Mouse (Mus musculus) gastrocnemius, adult 18-20 months (tissue): Measurements from ENCODE around the gene Foxj3. TPM values are rescaled to one million over a fixed set of nuclear protein-coding genes. Genes with fewer than 3 reads are reported as not detected.

ENCODE experiments used
- DNase-seq: peaks from one replicate; pipeline ENCODE4 v3.0.0; 2021; ENCODE audit warnings: low spot score
- total RNA-seq, 2 experiments: library from RNA; stranded (reverse); gene quantifications; 2 replicates each; pipeline ENCODE4 v1.2.3; 2021

Gene Foxj3
- total RNA-seq, 2 experiments from 2014 or later = 32.1 to 32.5 TPM

DNA sequence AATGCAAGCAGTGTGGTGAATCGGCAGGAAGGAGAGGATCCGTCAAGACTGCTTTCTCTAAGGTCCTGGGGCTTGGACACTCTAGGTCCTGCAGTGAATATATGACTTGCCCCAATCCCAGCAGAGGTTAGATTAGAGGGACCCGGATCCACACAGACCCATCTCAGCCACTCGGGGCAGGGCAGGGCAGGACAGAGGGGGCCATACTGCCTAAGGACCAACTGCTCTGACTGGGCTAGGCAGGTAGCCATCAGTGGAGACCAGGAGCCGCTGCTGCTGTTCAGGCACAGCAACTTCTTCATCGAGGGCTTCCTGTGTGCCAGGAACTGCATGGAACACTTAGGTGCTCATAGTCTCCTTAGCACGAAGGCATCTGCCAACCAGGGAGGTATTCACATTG, 99.9 kb downstream of the Foxj3 start:
- no peak for DNase-seq

DNA sequence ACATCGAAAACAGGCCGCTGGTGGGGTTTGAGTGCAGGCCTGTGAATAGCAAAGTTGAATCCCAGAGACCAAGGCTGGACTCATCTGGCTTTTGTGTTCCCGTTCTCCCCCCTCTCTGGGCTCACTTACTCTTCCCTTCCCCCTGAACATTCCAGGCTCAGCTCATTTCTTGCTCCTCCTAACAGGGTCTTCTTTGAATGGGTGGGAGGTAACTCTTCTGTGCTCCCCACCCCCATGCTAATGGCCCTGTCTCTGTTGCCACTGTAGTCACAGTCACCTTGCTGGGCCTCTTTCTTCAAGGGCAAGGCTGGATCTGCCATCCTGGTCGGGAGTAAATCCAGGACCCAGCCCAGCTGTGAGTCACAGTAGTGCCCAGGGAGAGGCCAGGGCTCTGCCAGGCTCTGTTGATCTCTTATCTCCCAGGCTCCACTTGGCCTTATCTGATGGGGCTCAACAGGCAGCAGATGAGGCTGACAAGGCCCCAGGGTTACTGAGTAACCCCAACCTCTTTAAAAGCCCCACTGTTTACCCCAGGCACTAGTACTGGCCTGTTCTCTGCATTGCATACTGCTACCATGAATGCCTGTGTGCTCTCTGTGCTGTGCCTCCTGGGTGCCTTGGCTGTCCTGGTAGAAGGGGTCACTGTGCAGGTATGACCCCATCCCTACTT, 100.5 kb downstream of the Foxj3 start, which contains the start of gene Guca2a:
TSS of gene Guca2a (plus strand) at position 529 of the 670 bp plus-strand sequence.
- no peak for DNase-seq

DNA sequence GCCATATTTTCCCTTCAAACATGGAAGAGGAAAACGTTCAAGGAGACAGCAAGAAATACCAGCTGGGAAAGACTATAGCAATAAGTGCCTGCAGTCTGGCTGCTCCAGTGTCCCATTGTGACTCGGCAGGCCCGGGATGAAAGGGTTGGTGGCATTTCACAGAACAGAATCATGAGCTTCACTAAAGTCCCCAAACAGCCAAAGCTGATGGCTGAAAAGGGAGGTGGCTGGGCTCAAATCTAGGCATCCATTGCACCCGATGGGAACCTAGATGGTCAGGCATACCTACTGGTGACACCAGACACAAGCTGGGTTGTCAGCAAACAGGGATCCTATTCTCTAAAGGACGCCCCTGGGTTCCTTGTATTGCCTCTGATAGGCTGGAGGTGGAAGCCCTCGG, 101.1 kb downstream of the Foxj3 start:
- DNase-seq = no peak

DNA sequence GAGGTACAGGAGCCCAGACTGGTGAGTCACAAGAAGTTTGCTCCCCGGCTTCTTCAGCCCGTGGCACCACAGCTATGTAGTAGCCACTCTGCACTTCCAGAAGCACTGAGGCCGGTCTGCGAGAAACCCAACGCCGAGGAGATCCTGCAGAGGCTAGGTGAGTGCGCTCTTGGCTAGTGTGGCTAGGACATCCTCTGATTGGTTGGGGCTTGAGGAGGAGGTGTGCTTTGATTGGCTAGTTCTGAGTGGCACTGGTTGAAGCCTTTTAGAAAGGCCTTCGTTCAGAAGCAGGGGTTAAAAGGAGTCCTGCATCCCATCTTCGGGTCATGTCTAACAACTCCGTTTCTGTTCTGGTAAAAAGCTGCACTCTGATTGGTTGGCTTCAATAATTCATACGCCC, 101.9 kb downstream of the Foxj3 start:
- DNase-seq = no peak

DNA sequence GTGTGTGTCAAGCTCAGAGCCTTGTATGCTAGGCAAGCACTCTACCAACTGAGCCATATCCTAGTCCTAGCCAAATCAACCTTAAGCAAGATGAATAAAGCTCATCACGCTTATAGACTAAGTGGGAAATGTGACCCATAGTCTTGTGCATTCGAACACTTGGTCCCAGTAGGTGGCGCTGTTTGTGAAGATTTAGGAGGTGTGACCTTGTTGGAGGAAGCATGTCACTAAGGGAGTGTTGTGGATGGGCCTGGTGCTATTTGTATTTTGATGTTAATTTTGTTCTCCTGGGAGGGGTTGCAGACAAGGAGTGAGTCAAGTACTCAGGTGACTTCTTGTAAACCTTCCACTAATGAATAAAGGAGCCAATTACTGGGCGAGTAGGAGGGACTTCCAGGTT, 105.9 kb downstream of the Foxj3 start:
- DNase-seq = no peak

DNA sequence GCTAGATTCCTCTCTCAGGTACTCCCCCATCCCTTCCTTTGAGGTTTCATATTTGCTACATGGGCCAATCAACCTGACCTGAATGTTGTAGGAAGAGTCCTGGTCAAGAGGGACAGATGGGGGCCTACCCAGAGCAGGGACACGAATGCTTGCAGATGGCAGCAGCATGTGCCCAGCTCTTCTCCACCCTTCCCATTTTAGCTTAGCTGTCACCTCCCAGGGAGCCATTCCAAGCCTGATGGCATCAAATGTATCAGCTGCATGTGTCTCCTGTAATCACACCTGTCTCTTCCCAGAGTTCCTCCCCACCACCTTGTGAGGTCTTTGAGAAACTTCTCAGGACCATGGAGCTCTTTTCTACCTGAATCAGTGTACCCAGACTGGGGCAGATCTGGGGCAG, 120.2 kb downstream of the Foxj3 start:
- no peak for DNase-seq

DNA sequence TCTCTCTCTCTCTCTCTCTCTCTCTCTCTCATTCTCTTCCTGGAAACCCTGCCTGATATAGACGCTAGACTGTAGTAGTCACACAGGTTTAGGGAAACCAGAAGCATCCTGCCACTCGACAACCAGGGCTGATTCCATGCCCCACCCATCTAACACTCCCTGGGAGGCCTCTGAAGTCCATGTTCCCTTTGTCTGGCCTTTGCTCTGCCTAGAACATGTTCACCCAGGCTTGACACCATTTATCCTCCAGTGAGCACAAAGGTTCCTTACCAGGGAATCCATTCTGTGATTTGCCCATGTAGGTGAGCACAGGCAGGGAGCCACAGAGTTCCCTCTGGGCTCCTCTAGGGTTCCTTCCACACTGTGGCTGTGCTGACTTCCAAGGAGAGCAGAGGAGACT, 121.4 kb downstream of the Foxj3 start:
- no peak for DNase-seq

DNA sequence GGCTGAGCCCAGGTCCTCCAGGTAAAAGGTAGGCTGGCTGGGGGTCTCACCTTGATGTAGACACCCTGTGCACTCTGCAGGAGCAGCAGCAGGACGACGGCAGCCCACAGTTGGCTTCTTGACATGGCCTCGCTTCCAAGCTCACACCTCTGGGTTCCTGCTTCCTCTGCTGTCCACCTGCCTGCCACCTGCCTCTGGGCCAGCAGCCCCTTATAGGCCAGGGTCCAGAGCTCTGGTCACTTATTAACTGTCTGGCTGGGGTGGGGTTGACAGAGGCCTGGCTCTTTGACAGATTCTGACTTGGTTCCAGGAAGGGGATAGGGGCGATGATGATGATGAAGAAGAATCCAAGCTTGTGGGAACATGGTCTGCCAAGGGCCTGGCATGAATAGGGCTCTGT, 121.9 kb downstream of the Foxj3 start, which contains the start of gene Guca2b:
TSS of gene Guca2b (minus strand) at position 224 of the 400 bp plus-strand sequence.
- no peak for DNase-seq

DNA sequence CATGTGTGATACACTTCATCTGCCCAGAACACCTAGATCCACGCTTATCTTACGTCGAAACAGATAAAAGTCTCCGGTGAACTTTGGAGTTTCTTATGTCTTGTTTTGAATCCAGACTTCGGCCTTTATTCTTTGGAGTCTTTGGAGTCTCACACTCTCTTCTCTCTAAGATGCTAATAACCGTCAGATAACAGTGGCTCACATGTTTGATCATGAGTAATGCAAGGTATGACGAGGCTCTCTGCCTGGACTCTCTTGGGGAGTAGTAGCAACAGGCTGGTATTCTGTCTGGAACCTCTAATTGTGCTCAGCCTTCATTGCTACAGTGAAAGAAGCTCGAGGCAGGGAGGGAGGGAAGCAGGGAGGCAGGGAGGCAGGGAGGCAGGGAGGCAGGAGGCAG, 123.2 kb downstream of the Foxj3 start:
- DNase-seq = no peak

DNA sequence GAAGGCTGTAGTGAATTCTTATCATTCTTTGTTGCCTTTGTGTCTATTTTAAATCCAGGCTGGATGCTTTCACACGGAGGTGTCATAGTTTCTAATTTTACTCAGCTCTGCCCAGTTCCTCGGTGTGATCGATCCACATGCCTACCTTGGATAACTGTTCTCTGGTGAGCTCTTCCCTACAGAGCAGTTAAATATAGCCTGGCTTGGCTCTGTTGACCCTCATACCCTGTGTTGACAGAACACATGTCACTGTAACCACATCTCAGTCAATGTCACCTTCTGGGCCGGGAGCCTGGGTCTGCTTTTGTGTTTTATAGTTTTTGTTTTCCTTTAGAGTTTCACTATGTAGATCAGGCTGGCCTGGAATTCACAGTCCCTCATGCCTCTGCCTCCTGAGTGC, 125.3 kb downstream of the Foxj3 start:
- peak; percentile 28 for DNase-seq

DNA sequence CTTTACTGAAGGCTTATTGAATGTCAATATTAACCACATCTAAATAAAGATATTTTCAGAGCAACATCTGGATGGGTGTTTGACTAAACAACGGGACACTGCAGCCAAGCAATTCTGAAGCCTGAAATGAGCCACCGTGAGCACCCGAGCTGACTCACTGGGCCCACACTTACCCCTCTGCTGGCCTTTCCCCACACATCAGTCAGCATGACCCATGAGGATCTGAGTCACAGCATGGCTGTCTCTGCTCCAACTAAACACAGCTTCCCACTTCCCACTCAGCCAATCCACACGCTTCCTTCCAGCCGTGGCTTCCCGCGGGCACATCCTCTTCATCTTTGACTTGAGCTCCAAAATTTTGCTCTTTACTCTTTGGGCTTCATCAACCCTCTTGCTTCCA, 126.2 kb downstream of the Foxj3 start:
- DNase-seq = no peak

DNA sequence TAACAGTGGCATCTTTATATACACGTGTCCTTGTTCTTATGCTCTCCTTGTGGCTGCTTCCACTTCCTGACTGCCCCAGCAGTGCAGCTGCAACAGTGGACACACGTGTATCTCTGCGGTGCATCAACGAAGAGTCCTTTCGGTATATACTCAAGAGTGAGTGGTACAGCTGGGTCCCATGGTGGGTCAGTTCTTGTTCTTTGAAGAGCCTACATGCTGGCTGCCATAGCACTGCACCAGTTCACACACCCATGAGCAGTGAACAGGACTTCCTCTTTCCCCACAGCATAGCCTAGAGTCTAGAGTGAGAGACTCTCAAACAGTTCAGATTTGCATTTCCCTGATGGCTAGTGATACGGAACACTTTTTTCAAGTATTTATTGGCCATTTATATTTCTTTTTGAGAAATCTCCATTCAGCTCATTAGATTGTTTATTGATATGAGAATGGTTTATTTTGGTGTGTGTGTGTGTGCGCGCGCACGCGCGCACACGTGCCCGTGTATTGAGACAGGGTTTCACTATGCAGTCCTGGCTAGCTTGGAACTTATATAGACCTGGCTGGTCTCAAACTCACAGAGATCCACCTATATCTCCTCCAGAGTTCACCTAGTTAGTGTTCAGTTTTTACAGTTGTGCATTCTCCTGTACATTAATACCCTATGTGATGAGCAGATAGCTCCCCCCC, 126.7 kb downstream of the Foxj3 start:
- no peak for DNase-seq

DNA sequence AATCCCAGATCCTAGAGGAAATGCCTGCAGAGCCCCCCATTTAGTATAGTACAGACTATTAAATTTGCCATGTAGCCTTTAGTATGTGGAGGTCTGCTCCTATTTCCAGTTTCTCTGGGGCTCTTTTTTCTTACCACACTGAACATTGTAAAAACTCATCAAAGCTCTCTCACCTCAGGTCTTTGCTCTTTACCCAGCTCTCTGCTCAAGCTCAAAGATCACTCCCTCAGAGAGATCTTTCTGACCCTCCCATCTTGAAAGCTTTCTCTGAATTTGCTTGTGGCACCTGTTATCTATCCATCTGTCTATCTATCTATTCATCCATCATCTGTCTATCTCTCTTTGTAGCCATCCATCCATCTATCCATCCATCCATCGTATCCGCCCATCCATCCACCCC, 128.4 kb downstream of the Foxj3 start:
- DNase-seq = no peak

DNA sequence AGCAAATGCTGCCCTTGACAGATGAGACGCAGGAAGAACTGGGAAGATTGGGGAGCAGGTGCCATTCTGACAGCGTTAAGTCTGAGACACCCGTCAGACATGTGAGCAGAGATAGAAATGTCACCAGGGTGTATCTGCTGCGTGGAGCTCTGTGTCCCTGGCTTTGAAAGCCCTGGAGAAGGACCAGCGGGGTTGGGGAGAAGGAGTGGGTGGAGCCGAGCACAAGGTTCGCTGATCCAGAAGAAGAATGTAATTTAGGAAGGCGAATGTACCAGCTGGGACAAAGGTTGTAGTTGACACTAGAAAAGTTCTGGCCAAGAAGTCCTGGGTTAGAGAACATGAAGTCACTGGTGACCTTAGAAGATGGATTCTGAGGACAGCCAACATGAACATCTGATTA, 129.3 kb downstream of the Foxj3 start:
- peak; percentile 59 for DNase-seq

DNA sequence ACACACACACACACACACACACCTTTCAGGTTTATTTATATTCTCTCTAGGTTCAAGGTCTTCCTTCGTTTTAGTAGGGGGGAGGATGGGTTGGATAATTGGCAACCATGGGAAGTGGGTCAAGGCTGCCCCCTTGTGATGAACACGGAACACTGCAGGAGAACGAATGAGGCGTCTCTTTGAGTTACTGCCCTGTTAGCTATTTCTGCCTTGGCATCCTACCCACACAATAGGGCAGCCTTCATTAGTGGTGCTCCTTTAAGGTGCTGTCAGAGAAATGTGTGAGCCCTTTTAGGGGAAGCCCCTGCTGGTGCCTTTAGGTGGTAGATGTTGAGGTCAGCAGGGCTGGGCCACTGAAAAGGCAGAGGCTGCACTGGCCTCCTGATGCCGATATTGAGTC, 130.7 kb downstream of the Foxj3 start:
- peak; percentile 66 for DNase-seq

DNA sequence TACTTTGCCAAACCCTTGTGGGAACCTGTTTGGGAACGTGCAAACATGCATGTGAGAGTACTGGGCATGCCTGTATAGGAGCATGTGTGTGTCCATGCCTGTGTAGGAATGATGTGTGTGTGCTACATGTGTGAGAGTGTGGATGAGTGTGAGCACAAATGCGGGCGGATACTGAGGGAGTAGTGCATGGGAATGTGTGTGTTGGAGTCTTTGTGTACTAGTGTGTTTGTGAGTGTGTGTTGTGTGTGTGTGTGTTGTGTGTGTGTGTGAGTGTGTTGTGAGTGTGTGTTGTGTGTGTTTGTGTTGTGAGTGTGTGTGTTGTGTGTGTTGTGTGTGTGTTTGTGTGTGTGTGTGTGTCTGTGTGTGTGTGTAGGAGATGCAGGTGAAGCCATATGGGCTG, 131.4 kb downstream of the Foxj3 start:
- no peak for DNase-seq

DNA sequence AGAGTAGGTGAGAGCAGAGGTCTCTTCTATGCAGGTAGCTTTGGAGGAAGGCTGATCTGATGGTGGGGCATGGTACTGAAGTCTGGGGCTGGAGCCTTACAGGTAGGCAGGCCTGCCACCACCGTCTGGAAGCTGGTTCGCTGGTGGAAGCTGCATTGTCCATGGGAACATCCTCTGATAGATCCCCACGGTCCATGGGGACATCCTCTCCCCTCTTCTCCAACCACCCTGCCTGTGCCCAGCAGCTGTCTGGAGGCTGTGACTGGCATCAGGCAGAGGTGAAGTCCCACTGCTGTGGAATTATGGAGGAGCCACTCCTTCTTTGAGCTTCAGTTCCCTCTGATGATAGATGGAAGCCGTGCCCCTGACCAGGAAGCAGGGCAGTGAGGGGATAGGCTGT, 131.8 kb downstream of the Foxj3 start:
- no peak for DNase-seq

DNA sequence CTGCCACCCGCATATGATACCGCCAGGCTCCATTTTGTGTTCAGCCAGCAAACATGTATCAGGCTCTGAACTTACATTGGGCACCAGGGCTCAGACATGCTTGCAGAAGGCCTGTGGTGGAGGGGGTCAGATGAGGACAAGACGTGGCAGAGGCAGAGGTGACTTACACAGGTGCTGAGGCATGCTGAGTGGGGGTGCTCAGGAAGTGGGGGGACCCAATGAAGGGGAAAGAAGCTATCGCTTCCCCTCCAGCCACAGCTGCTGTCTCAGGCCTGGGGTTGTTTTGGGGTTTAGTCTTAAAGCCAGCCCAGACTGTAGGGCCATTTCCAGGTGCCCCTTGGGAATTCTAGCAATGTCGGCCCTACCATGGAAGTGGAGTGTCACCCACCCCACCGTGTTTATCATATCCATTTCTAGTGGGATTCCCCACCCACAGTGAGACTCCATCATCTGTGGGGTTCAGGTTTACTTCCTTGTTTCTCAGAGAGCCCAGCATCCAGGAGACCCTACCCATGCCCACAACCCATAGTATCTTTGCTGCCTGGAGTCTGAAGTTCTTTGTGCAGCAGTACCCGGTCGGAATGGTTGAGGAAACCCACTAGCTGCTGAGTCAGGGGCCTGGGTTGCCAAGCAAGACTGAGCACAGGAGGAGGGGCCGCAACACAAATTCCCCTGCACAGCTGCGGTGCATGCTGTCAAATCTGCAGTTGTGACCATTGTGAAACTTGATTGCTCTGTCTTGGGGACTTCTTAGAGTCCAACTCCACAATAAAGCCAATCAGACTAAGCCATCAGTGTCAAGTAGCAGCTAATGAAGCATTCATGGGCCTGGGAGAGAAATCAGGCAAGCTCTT, 132.8 kb downstream of the Foxj3 start:
- DNase-seq = no peak

DNA sequence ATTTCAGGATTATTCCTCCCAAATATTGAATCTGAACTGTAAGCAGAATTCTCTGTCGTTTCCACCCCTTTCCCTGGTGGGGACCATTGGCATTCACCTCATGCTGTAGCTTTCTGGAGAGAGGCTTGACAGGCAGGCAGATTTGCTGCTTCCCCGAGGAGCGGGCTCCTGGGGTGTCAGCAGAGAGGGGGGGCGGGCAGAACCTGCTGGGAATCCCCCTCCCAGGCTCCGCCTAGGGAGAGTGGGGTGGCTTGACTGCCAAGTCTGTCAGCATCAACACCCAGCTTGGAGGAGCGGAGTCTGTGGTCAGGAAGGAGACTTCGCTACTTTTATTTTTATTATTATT, 133.4 kb downstream of the Foxj3 start:
- no peak for DNase-seq

DNA sequence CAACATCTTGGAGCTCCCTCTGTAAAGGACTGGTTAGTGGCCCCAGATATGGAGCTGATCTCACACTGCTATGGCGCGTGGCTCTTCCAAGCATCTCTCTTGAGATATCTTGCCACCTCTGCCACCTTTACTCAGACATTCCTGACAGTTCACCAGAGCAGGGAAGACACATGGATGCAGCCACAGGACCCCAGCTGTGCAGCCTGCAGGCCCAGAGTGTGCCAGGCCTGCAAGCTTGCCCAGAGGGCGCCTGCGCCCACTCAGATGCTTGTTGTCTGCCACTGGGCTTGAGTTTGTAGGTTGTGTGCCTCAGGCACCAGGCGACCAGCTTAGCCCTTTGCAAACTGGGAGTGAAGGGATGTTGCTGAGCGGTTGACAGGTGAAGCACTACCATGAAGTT, 133.9 kb downstream of the Foxj3 start:
- no peak for DNase-seq

DNA sequence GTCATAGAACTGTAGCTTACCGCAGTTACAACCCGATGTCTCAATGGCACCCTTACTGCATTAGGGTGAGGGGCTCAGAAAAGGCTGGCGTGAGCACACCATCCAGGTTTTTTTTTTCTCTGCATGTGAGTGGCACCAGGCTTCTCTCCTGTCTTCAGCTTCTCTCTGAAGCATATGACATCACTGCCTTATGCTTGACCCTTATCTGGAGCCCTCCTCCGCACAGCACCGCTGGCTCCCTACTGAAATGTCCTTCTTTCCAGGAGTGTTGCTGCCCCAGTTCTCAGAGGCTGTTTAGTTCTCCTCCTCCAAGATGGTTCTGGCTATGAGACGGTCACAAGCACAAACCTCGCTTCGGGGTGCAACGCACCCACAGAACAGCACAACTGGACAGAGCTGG, 134.4 kb downstream of the Foxj3 start:
- no peak for DNase-seq

DNA sequence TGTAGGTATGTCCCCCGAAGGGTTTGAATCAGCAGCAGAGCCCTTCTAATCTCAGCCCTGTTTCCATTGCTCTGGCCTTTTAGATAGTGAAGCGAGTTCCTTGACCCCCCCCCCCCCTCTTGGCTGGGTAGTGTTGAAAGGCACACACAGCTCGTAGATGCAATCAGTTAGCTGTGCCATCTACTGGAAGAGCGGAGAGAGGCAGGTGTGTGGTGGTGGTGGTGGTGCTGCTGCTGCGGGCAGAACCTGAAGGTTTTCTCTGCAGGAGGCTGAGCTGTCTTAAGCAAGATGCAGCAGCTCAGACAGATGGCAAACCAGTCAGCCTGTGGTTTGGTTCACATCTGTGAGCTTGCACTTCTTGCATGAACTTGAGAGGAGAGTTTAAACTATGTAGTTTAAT, 135.9 kb downstream of the Foxj3 start:
- no peak for DNase-seq
